Mouse (Mus musculus) T-helper 2 cell (primary cell): ENCODE results near the gene Zbtb42.

Experiments used
- in situ Hi-C: fragments of 300-600 bp; cut with MboI, MseI; formaldehyde crosslinking; loops from one replicate; pipeline ENCODE4 v1.15.1; 2025; ENCODE audit warnings: high pct_unique_total_duplicates

Gene Zbtb42

DNA sequence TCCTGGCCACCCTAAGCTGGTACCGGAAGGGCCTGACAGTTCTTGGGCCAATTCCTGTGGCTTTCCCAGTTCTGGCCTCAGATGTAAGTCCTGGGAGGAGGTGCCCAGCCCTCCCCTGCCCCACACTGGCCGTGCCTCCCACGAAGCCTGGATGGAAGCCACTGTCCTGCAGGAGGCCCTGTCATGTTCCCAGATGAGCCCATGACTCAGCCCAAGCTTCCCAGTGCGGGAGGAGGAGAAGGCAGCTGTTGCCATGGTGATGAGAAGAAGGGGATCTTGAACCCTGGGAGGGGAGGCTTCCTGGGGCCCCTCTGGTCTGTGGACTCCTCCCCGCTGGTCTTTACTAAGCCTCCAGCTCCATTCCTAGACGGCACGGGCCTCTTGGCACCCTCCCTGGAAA, 4.7 kb downstream of the Zbtb42 start:
- in situ Hi-C loops, result no loop called here

DNA sequence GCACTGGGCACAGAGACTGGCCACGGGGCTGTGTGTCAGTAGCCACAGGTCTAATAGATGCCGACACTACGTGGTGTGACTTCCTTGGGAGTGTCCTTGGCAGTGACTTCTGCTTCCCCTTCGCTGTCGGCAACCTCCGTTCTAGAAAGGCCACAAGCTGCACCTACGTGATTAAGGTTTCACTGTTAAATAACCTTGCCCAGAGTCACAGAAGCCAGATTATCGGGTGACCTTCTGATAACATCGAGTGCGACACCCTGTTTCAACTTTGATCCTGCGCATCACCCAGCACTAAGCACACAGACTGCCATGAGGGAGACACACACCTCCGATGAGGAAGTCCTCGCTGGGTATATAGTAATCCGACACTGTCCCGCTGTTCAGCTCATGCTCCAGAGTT, 9.8 kb downstream of the Zbtb42 start:
- in situ Hi-C loops, result no loop called here

DNA sequence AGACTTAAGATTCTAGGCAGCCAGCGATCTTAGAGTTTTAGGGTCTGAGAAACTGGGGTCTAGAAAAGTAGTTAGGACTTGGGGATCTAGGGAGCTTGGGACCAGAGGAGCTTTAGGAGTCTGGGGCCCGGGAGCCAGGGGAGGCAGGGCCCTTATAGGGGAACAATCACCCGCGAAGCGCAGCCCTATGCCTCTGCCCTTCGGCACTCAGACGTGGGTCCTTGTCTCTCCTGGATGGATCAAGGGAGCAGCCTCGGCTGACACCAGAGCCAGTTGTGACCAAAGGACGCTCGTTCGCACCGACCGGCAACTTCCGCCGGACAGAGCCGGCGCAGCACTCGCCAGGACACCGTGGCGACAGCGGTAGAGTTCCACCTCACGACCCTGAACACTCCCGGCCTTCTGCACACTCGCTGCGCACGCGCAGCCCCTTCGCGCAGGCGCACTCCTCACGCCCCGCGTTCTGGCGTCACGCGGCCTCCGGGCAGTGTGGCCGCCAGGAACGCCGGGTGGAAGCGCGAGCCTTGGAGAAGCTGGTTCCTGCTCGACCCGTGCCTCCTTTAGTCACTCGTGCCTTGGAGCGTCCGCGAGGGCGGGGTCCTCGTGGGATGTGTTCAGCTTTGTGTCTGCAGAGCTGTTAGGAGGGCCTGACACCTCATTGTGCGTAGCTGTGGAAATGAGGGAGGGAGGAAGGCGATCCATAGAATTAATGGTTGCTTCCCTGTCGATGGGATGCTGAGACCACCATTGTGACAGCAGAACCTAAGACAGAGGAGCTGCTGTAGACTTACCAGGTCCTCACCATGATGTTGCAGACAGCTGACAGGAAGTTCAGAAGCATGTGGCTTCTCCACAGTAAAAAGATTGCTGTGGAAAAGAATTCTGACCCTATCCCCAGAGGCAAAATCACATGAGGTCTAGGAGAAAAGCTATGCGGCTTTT, 14.8 kb downstream of the Zbtb42 start:
- in situ Hi-C loops, result no loop called here

DNA sequence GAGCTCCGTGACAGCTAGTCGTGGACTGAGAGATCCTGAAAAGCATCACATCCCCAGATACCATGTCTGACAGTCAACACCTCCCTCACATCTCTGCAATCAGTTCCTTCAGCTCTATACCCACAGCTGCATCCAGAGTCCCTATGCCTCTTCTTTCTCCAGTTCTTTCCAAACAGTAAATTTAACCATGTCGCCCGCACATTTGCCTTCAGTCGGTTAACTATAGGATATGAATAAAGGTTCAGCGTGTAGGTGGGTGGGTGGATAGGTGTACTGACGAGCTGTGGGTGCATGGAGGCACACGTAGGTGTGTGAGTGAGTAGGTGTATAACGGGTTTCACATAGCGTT, 15.5 kb downstream of the Zbtb42 start:
- in situ Hi-C loops, result no loop called here

DNA sequence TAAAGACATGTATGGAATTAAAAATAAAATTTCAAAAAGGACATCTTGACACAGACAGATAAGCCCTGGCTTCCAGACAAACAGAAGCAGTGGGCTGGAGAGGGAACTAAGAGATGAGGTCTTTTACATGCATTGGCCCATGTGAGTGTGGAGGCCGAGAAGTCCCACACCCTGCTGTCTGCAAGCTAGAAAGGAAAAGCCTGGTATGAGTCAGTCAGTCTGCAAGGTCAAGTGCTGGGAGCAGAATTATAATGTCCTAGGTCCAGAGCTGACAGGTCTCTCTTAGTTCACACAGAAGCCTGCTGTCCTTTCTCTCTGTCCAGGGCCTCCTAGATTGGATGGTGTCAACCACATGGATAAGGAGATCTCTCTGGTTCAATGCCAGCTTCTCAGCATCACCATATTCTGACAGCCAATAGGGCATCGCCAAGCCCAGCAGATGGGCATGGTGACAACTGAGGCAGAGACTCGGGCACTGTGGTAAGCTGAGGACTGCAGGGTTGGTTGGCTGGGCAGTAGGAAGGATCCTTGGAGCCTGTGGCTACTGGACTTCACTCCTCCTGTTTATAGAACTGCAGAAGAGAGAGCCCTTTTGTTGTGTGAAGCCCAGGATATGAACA, 18.3 kb downstream of the Zbtb42 start:
- in situ Hi-C loops, result no loop called here

DNA sequence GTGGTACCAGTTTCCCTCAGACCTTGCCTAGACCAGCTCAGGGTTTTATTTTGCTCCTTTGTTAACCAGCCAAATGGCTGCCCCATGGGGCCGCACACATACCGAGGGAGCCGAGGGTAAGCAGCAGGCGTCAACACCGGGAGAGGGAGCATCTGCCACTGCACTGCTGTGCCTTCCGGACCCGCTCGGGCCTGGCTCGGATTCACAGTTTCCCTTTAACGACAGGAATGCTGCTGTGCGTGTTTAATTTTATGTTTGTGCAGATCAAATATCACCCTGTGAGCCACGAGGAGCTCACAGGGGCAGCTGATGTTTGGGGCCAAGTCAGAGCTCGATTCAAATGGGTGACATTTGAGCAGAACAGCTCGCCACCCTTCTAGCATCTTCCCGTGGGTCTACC, 21.9 kb downstream of the Zbtb42 start:
- in situ Hi-C loops, result no loop called here

DNA sequence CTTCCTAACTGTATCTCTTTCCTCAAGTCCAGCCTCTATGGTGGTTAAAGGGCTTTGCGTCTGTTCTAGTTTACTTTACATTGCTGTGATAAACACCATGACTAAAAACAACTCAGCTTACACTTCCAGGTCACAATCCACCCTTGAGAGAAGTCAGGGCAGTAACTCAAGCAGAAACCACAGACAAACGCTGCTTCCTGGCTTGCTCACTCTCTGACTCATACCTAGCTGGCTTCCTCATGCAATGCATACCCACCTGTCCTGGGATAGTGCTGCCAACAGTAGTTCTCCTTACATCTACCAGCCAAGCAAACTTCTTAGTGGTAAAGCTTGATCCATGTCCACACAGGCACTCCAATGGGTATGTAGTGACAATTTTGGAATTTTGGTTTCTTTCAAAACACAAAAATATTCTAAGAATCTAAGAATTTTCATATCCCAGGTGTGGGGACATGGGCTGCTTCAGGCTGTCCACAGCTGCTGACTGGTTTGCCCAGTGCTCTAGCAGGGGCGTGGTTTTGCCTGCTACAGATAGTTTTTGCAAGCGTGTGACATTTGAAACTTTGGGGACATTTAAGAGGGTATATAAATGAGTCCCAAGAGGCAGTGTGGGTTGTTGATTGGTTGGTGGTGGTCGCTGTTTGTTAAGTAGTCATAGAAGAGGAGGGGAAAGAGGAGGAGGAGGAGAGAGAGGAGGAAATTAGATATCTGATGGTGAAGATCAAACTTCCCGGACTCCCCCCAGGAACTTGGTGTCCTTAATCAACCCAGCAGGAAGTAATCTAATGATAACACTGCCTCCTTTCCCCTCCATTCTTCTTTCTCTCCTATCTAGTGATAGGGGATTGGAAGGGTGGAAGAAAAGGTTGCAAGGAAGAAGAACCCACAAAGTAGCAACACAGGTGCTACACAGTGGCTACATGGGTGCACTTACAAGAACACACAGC, 24.0 kb downstream of the Zbtb42 start:
- in situ Hi-C loops, result no loop called here

DNA sequence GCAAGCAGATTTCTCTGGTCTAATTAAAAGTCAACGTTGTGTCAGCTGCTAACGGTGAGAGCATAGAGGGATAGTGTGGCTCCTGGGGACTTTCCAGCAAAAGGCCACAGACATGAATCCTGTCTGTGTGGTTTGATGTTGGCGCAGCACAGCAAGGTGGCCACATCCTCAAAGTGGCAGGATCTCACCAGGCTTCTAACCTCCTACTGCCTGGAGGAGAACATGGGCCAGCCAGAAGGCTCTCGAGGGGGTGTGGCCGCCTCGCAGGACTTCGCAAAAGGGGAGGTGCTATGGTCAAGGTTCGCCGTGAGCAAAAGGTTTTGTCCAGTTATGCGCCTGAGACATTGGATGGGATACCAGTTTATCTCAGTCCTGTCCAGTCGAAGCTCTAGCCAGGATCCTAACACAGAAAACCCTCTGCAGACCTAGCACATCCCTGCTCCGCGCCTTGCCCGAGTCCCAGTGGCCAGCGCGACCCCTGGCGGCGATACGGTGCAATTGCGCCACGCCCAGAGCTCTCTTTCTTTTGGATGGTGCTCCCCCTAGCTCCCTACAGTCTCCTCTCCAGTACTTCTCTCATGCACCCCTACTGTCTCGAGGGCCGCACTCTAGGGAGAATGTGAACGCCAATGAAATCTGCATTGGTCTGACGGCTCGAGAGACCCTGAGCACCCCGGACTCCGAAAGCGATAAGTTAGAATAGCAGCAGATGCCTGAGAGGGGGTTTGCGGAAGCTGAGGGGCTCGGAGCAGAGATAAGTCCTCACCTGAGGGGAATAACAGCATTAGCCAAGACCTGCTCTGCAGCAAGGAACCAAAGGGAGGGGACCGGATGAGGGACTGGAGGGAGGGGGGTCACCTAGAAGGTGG, 28.3 kb downstream of the Zbtb42 start:
- in situ Hi-C loops, result loop anchor here (5.0 kb wide), 1 partner anchor 50 kb away; no protein-coding TSS in a partner anchor

DNA sequence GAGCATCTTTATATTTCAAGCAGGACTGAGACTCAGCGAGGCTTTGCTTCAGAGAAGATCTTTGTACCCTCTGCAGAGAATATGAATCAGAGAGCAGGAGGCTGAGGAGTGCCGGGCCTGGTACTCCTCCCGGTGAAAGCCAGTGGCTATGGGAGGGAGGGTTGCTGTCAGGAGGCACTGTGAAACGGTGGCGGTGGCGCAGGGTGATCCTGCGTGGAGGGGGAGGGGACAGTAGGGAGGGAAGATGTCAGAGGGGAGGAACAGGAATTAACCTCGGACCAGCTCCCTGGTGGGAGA, 28.9 kb downstream of the Zbtb42 start:
- in situ Hi-C loops, result loop anchor here (5.0 kb wide), 1 partner anchor 50 kb away; no protein-coding TSS in a partner anchor

DNA sequence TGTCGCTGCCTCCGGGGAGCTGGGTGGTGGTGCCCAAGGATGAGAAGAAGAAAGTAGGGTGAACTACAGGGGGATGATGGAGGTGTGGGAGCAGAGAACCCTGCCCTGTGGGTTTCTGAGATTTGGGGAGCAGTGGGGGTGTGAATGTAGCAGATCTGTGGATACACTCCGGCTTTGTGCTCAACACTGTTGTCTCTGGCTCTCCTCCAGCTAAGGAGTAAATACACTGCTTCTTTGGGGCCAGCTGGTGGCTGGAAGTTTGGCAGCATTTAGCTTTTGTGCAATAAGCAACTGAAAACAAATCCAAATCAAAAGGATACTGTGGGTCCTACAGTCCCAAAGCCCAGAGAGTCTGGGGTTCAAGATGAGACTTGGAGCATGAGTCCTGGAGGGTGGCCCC, 35.4 kb downstream of the Zbtb42 start:
- in situ Hi-C loops, result no loop called here

DNA sequence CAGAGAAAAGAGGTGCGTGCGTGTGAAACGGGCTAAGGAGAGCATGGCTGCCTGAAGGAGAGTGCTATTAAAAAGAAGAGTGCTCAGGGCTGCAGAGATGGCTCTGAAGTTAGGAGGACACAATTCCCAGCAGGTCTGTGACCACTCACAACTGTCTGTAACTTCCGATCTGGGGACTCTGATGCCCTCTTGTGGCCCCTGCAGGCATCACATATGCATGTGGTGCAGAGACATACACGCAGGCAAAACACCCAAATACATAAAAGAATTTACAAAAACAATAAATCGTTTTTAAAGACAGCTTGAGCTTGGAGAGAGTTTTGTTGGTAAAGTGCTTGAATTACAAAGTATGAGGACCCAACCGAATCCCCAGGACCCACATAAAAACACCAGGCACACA, 38.5 kb downstream of the Zbtb42 start:
- in situ Hi-C loops, result no loop called here

DNA sequence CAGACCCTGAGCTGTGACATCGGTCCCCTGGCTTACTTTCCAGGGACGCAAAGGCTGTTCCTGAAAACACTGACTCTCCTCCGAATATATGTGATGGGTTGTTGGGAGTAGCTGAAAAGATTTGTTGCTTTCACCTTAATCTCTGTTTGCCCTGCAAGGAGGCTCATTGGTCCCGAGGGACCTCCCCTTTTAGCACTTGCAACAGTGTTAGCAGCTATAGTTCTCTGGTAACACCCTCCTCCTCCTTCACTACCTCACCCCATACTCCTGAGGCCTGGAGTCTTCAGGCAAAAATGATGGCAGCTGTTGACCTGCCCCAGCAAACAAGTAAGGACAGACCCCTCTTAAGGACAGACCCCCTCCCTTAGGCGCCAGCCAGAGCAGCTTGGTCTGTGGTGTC, 40.4 kb downstream of the Zbtb42 start:
- in situ Hi-C loops, result no loop called here

DNA sequence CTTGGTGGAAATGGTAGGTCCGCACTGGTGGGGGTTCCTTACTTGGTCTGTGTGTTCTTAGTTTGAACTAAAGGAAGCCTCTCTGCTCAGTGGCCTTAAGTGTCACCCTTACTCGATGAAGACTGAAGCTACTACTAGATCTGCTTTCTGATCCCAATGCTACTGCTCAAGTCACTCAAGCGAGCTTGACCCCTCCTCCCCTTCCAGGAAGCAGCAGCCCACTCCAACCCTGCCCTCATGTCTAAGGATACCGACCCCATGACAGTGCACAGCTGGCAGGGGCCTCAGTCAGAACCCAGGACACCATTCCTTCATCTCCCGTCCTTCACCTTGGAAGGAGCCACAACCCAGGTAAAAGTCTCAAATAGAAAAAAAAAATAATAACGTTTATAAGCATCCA, 41.6 kb downstream of the Zbtb42 start, which contains the start of gene Cep170b:
Gene Cep170b, plus strand, starts transcription at position 240 of the 400 bp plus-strand sequence.
- in situ Hi-C loops, result no loop called here

DNA sequence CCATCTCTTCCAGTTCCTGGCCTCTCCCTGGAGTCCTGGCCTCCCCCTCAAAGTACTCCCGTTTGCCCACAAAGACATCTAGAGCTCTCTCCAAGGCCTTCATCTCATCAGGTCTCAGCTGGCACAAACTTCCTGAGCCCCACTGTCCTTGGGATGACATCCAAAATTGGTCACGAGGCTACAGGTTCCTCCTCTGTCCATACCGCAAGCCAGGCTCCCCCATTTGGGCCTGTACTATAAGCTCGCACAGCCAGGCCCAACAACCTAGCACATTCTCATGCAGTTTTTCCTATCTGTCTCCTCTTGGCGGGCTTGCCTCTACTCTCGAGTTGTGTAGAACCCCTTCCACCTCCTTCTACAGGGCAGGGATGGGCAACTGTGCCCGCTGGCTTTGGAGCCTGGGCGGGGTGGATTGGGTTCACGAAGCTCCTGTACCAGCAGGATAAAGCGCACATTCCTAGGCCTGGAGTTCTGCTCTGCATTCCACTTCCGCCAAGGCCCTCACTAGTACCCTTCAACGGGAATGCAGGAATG, 42.3 kb downstream of the Zbtb42 start:
- in situ Hi-C loops, result no loop called here

DNA sequence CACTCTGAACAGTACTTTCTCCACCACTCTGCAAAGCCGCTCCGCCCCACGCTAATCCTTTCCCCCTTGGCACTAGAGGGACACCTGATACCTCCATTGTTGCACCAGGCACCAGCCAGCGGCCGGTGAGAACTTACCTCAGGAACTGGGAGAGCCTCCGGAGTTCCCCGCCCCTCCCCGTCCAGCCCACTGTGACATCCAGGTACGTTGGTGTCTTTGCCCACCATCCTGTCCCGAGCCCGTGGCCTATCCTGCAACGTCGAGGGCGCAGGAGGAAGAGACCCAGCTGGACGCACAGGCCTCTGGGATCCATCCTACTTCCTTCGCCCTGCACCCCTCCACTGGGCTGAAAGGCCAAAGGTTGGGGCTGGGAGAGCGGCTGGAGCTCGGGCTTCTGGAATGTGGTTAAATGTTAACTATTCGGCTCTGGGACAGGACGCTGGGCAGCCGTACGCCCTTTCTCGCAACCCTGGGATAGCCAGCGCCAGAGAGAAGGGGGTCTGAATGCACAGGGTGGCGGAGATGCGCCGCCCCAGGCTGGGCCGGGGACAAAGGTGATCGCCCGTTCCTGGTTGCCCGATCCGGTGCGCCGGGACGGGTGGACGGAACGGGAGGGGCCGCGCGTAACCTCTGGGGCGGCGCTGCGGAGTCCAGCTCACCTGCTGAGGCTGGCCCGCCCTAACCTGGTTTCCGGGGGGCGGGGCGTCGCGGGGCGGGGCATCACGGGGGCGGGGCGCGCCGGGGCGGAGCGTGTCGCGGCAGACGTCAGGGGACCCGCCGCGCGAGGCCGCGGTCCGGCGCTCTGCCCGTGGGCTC, 43.0 kb downstream of the Zbtb42 start:
- in situ Hi-C loops, result no loop called here

DNA sequence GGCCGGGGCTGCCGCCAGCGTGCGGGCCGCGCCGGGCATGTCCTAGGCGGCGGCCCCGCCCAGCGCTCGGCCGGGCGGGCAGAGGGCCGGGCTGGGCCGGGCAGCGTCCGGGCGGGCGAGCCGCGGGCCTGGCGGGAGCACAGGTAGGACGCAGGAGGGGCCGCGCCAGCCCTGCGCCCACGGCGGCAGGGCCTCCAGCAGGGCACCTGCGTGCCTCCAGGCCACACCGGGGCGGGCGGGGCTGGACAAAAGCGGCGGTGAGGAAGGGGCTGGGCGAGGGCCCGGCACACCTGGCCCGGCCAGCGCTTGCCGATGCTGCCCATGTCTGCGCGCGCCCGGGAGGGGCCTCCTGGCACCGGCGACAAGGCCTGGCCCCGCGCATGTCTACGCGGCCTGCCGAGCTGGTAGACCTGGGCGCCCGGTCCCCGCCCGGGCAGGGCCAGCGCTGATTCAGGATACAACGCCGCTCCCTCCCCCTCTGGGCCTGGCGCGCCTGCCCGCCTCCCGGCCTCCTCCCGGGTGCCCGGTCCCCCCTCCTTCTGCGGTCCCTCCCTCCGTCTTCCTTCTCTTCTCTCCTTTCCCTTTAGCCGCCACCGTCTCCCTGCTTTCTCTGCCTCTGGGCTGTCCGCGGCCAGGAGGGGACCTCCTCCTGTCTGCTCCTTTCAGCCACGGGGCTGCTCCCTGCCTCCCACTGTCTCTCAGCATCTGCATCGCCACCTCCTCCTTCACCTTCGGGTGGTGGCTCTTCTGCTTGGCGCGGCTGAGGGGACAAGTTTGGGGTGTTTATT, 43.8 kb downstream of the Zbtb42 start:
- in situ Hi-C loops, result no loop called here

DNA sequence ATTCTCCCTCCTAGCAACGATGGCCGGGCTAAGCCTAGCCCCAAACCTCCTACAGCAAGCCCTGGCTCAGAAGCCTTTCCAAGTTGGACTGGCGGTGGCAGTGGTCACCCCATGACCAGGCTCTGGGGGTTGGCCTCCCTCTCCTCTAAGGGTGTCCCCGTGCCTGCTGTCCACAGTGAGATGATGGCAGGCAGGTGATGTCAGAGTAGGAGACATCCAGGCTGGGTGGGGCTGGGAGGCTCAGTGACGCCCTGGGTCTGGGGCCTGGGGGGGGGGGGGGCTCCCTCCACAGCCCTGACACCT, 44.4 kb downstream of the Zbtb42 start:
- in situ Hi-C loops, result no loop called here

DNA sequence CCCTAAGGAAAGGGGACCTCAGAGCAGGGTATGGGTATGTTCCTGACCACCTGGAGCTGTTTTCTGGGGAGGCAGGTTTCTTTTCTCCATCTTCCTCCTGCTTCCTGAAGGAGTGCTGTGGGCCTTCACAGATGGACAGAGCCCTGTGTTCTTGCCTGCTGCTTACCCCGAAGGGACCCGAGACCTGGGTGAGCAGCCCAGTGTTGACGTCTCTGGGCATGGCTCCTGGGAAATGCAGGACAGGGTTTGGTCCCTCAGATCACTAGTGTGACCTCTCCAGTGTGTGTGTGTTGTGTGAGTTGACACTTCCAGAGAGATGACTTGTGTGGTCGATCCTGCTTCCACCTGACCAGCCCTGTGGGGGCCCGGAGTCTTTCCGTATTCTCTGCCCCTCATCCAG, 44.8 kb downstream of the Zbtb42 start:
- in situ Hi-C loops, result no loop called here

DNA sequence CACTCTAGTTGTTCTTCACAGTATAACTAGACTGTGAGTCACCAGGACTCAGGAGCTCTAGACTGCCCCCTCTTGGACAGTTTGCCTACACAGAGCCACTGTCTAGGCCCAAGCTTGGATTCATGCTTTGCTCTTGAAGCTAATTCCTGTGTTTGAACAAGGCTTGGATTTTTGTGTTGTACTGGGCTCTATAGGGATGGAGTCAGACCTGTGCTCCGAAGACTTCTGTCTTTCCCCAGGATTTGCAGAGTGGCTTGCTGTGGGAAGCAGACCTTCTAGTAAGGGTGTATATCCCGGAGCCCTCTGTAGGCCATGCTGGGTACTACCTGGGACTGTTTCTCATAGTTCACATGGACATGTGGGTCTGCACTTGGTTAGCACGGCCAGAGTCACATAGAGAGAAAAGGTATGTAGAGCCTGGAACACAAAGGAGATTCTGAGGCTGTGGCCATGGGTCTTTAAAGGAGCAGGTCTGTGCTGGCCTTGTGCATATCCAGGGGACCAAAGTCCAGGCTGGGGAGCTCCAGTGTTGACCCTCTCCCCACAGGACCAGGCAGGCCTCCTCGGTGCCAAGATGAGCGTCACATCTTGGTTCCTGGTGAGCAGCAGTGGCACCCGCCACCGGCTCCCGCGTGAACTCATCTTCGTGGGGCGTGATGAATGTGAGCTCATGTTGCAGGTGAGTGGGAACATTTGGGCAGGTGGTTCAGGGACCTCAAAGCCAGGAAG, 45.6 kb downstream of the Zbtb42 start:
- in situ Hi-C loops, result no loop called here
